Mouse (Mus musculus): ENCODE measurements at regions not wholly inside any gene's neighbourhood (a gene's known extent, or its start where the extent isn't known, plus 50 kb on each side); places are given as distances from the start of the nearest gene placed in this dataset.

- Histone ChIP-seq H3K27ac (replicated peaks; ENCODE audit: insufficient read depth, low read depth, low read length) (no peak overlapping the region), H3K4me1 (ENCODE audit: control insufficient read depth, insufficient read depth, low read length) (peaks cover 11% of the 10 kb centered on the region; the same call in 1 of the 2 replicates), H3K36me3 (ENCODE audit: control insufficient read depth, insufficient read depth, low read length) (no peaks in the 10 kb centered on the region), H3K79me2 (ENCODE audit: control insufficient read depth, insufficient read depth, low read length) (no peaks in the 10 kb centered on the region), H3K4me3 (ENCODE audit: insufficient read depth, low read depth, low read length) (no peak overlapping the region), H3K27me3 (ENCODE audit: control insufficient read depth, insufficient read depth, low read length) (no peaks in the 10 kb centered on the region), H3K9ac (ENCODE audit: low read depth, low read length) (no peak overlapping the region)
- DNase-seq (ENCODE audit: extremely low read depth, low read depth, low spot score) = peak; percentile 84
- TF ChIP-seq POLR2A (IDR thresholded peaks at IDR 0.05; ENCODE audit: extremely low read depth, insufficient read depth, low read length) (no peak), CTCF (IDR thresholded peaks at IDR 0.05; ENCODE audit: low read depth, low read length) (no peak)
- 37% methylated on average over 2 of the region's 2 CpGs for WGBS
Measured at GRCm38 (mm10) chr3:52652476-52652870, 364.6 kb downstream of the Cog6 start.

- H3K27me3 ChIP-seq (ENCODE audit: control insufficient read depth, insufficient read depth, low read length) = no peaks in the 10 kb centered on the region
- WGBS = 59% methylated on average over 7 of the region's 7 CpGs
- H3K4me1 ChIP-seq (ENCODE audit: control insufficient read depth, insufficient read depth, low read length) = peaks cover 11% of the 10 kb centered on the region; the same call in 1 of the 2 replicates
- H3K4me3 ChIP-seq (ENCODE audit: insufficient read depth, low read depth, low read length) = no peak overlapping the region
- no peak overlapping the region for H3K27ac ChIP-seq (replicated peaks; ENCODE audit: insufficient read depth, low read depth, low read length)
- TF ChIP-seq POLR2A (IDR thresholded peaks at IDR 0.05; ENCODE audit: extremely low read depth, insufficient read depth, low read length) (no peak), CTCF (IDR thresholded peaks at IDR 0.05; ENCODE audit: low read depth, low read length) (no peak)
- H3K9ac ChIP-seq (ENCODE audit: low read depth, low read length) = no peak overlapping the region
- no peaks in the 10 kb centered on the region for H3K79me2 ChIP-seq (ENCODE audit: control insufficient read depth, insufficient read depth, low read length)
- H3K36me3 ChIP-seq (ENCODE audit: control insufficient read depth, insufficient read depth, low read length) = no peaks in the 10 kb centered on the region
- no peak for DNase-seq (ENCODE audit: extremely low read depth, low read depth, low spot score)
Measured at GRCm38 (mm10) chr3:52651862-52652475, 365.1 kb downstream of the Cog6 start.

GRCm38 (mm10) chr3:52650071-52650470 lies 367.0 kb downstream of the Cog6 start:
- DNase-seq (ENCODE audit: extremely low read depth, low read depth, low spot score) = no peak
- no peaks in the 10 kb centered on the region for H3K36me3 ChIP-seq (ENCODE audit: control insufficient read depth, insufficient read depth, low read length)
- no peak overlapping the region for H3K27ac ChIP-seq (replicated peaks; ENCODE audit: insufficient read depth, low read depth, low read length)
- H3K9ac ChIP-seq (ENCODE audit: low read depth, low read length) = no peak overlapping the region
- no peak for TF ChIP-seq POLR2A (IDR thresholded peaks at IDR 0.05; ENCODE audit: extremely low read depth, insufficient read depth, low read length)
- TF ChIP-seq CTCF (IDR thresholded peaks at IDR 0.05; ENCODE audit: low read depth, low read length) = no peak
- no peaks in the 10 kb centered on the region for H3K27me3 ChIP-seq (ENCODE audit: control insufficient read depth, insufficient read depth, low read length)
- H3K4me1 ChIP-seq (ENCODE audit: control insufficient read depth, insufficient read depth, low read length) = peaks cover 11% of the 10 kb centered on the region; the same call in 1 of the 2 replicates
- no peaks in the 10 kb centered on the region for H3K79me2 ChIP-seq (ENCODE audit: control insufficient read depth, insufficient read depth, low read length)
- 95% methylated on average over 3 of the region's 3 CpGs for WGBS
- H3K4me3 ChIP-seq (ENCODE audit: insufficient read depth, low read depth, low read length) = no peak overlapping the region

- no peak overlapping the region for H3K4me3 ChIP-seq (ENCODE audit: insufficient read depth, low read depth, low read length)
- DNase-seq (ENCODE audit: extremely low read depth, low read depth, low spot score) = peak; percentile 53
- no peaks in the 10 kb centered on the region for H3K36me3 ChIP-seq (ENCODE audit: control insufficient read depth, insufficient read depth, low read length)
- WGBS = 38% methylated on average over 4 of the region's 4 CpGs
- no peaks in the 10 kb centered on the region for H3K79me2 ChIP-seq (ENCODE audit: control insufficient read depth, insufficient read depth, low read length)
- H3K27ac ChIP-seq (replicated peaks; ENCODE audit: insufficient read depth, low read depth, low read length) = no peak overlapping the region
- TF ChIP-seq CTCF (IDR thresholded peaks at IDR 0.05; ENCODE audit: low read depth, low read length) (no peak), POLR2A (IDR thresholded peaks at IDR 0.05; ENCODE audit: extremely low read depth, insufficient read depth, low read length) (no peak)
- peaks cover 11% of the 10 kb centered on the region; the same call in 1 of the 2 replicates for H3K4me1 ChIP-seq (ENCODE audit: control insufficient read depth, insufficient read depth, low read length)
- no peak overlapping the region for H3K9ac ChIP-seq (ENCODE audit: low read depth, low read length)
- H3K27me3 ChIP-seq (ENCODE audit: control insufficient read depth, insufficient read depth, low read length) = no peaks in the 10 kb centered on the region
Measured at GRCm38 (mm10) chr3:52648836-52649500, 368.1 kb downstream of the Cog6 start.

GRCm38 (mm10) chr3:52647900-52648299 lies 369.1 kb downstream of the Cog6 start:
- no peaks in the 10 kb centered on the region for H3K27me3 ChIP-seq (ENCODE audit: control insufficient read depth, insufficient read depth, low read length)
- H3K9ac ChIP-seq (ENCODE audit: low read depth, low read length) = no peak overlapping the region
- 96% methylated on average over 5 of the region's 5 CpGs for WGBS
- no peak overlapping the region for H3K27ac ChIP-seq (replicated peaks; ENCODE audit: insufficient read depth, low read depth, low read length)
- H3K4me1 ChIP-seq (ENCODE audit: control insufficient read depth, insufficient read depth, low read length) = peaks cover 9% of the 10 kb centered on the region; the same call in 1 of the 2 replicates
- H3K79me2 ChIP-seq (ENCODE audit: control insufficient read depth, insufficient read depth, low read length) = no peaks in the 10 kb centered on the region
- no peak for TF ChIP-seq CTCF (IDR thresholded peaks at IDR 0.05; ENCODE audit: low read depth, low read length)
- no peak for TF ChIP-seq POLR2A (IDR thresholded peaks at IDR 0.05; ENCODE audit: extremely low read depth, insufficient read depth, low read length)
- no peaks in the 10 kb centered on the region for H3K36me3 ChIP-seq (ENCODE audit: control insufficient read depth, insufficient read depth, low read length)
- no peak for DNase-seq (ENCODE audit: extremely low read depth, low read depth, low spot score)
- no peak overlapping the region for H3K4me3 ChIP-seq (ENCODE audit: insufficient read depth, low read depth, low read length)

GRCm38 (mm10) chr3:52647161-52647692 lies 369.8 kb downstream of the Cog6 start:
- 59% methylated on average over 10 of the region's 10 CpGs for WGBS
- Histone ChIP-seq H3K27me3 (ENCODE audit: control insufficient read depth, insufficient read depth, low read length) (no peaks in the 10 kb centered on the region), H3K27ac (replicated peaks; ENCODE audit: insufficient read depth, low read depth, low read length) (no peak overlapping the region), H3K4me1 (ENCODE audit: control insufficient read depth, insufficient read depth, low read length) (peaks cover 5% of the 10 kb centered on the region; the same call in 1 of the 2 replicates), H3K4me3 (ENCODE audit: insufficient read depth, low read depth, low read length) (no peak overlapping the region), H3K36me3 (ENCODE audit: control insufficient read depth, insufficient read depth, low read length) (no peaks in the 10 kb centered on the region), H3K9ac (ENCODE audit: low read depth, low read length) (no peak overlapping the region), H3K79me2 (ENCODE audit: control insufficient read depth, insufficient read depth, low read length) (no peaks in the 10 kb centered on the region)
- TF ChIP-seq POLR2A (IDR thresholded peaks at IDR 0.05; ENCODE audit: extremely low read depth, insufficient read depth, low read length) (no peak), CTCF (IDR thresholded peaks at IDR 0.05; ENCODE audit: low read depth, low read length) (no peak)
- DNase-seq (ENCODE audit: extremely low read depth, low read depth, low spot score) = no peak
